Mouse (Mus musculus): ENCODE data around the gene Slpi.
A peak's percentile ranks its signal among the peaks of the same experiment; 100 is the strongest.

Slpi gene

GRCm38 (mm10) chr2:164421306-164421705 is 32.4 kb upstream of the Slpi start:
- no peak for DNase-seq (ENCODE audit: low spot score)

DNA sequence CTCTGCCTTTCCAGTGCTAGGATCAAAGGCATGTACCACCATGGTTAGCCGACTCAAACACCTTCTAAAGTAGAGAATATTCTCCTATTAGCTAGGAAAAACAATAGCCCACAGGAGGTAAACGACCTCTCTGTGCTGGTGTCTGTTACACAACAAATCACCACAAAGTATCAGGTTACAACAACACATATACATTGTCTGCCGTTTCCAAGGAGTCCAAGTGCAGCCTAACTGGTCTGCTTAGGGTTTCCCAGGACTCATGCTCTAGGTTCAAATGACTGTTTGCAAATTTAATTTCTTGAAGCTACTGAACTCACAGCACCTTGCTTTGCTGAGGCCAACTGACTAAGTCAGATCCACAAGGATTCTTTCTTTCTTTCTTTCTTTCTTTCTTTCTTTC is 30.6 kb upstream of the Slpi start:
- DNase-seq (ENCODE audit: low spot score) = no peak

DNA sequence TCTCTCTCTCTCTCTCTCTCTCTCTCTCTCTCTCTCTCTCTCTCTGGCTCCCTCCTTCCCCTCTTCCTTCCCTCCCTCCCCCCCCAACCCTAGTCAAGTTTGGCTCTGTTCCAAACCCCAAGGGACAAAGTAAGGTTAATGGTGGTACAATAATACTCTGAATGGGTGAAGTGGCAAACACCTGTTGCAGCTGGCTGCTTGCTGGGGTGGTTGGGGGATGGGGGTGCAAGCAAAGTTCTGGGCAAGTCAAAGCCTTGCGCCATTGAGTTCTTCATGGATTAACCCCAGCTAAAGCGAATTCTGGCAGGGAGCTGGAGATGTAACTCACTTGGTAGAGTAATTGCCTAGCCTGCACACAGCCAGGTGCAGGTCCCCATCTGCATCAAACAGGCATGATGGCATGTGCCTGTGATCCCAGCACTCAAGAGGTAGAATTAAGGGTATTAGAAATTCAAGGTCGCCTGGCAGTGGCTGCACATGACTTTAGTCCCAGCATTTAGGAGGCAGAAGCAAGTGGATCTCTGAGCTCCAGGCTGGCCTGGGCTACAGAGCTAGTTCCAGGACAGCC is 29.5 kb upstream of the Slpi start:
- DNase-seq (ENCODE audit: low spot score) = no peak

DNA sequence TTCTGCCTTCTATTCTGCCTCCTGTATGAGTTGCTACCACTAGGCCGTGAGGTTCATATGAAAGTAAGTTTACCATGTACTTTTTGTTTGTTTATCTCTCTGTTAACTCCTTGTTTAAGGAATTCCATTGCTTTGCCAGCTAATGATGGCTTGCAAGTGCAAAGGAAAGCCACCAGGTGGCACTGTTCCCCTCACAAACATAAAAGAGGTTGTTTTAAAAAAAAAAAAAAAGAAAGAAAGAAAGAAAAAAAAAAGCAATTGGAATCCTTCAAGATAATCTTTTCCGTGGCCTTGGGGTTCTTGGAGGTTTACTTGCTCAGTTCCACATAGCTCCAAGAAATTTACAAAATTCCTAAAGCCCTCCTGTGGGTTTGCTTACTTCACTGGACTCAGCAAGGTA is 28.3 kb upstream of the Slpi start:
- DNase-seq (ENCODE audit: low spot score) = peak; percentile 17

DNA sequence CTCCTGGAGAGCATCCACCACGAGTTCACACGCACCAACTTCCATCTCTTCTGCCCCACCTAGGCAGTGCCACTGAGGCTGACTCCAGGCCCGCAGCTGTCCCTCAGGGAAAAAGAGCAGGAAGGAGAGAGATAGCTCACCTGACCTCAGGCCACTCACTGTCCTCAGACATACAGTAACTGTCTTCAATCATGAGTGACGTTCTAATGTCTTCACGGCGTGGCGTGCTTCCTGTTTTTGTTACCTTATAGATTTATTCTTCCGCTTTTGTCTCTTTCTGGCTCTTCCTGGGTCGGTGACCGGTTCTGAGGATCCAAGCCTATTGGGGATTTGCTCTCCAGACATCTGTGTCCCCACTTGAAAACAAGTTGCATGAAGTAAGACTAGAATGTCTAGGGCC is 25.7 kb upstream of the Slpi start:
- DNase-seq (ENCODE audit: low spot score) = no peak

DNA sequence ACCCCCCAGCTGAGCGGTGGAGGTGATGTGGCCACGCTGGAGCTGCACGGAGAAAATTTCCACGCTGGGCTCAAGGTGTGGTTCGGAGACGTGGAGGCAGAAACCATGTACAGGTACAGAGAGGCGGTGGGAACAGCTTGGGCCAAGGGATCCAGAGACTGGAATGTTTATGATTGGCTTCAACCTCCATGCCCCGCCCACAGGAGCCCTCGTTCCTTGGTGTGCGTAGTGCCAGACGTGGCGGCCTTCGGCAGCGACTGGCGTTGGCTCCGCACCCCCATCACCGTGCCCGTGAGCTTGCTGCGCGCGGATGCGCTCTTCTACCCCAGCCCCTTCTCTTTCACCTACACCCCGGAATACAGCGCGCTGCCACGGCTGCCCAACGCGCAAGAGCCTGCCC is 25.3 kb upstream of the Slpi start:
- DNase-seq (ENCODE audit: low spot score) = no peak

DNA sequence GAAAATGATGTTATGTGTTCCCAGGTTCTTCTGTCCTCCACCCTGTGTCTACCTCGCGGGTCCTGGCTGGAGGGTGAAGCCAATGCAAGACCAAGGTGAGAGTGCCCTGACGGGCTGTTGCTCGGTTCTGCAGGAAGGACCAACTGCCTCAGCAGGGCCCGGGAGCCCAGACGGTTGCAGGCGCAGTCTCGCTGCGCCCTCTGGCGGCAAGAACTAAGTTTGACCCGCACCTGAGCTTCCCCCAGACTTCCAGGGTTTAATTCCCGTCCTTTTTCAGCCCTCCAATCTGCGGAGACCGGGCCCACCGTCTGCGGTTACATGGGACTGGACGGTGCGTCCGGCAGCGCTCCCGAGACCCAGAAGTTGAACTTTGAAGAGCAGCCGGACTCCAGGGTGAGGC is 18.8 kb upstream of the Slpi start:
- peak; percentile 35 for DNase-seq (ENCODE audit: low spot score)

DNA sequence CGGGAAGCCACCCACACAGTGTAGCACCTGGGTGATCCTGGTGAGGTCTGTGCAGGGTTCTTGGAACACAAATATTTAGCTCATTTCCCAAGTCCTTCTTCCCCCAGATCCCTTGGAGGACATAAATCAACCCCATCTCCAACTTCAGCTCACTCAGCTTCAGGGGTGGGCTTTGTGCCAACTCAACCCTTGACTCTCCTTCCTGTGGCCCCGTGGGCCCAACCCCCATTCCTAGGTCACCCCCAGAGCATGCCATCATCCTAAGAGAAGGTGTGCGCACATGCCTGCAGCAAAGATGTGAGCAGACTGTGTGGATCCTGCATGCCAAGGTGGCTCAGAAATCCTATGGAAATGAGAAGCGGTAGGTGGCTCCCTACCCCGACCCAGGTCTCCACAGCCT is 16.6 kb upstream of the Slpi start:
- no peak for DNase-seq (ENCODE audit: low spot score)

- no peak for DNase-seq (ENCODE audit: low spot score)
Measured at GRCm38 (mm10) chr2:164405060-164405459, 16.2 kb upstream of the Slpi start, which contains the start of gene Matn4. Gene Matn4 (minus strand): TSS chr2:164405160.

GRCm38 (mm10) chr2:164404082-164404990 is 15.4 kb upstream of the Slpi start:
- DNase-seq (ENCODE audit: low spot score) = no peak

- no peak for DNase-seq (ENCODE audit: low spot score)
Measured at GRCm38 (mm10) chr2:164403396-164404081, 14.6 kb upstream of the Slpi start.

DNA sequence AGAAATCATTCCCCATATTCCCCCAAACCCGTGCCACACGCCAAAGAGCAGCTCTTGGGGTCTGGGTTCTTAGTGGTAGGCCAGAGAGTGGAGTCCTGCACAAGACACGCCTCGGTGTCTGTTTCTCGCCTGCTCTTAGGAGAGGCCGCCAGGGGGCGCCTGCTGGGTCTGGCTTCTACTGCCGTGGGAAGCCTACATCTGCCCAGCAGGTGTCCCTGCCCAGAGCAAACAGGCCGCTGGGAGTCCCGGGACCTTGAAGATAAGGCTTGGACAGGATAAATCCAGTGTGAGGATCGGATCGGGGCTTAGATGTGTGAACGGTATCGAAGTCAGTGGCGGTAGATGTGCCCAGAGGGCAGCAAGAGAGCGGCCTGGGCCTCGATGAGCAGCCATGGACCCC is 14.0 kb upstream of the Slpi start, which contains the start of gene Rbpjl:
Gene Rbpjl (plus strand): TSS at position 236 of the 400 bp plus-strand sequence.
- DNase-seq (ENCODE audit: low spot score) = peak; percentile 46

- no peak for DNase-seq (ENCODE audit: low spot score)
Measured at GRCm38 (mm10) chr2:164396911-164397310, 8.0 kb upstream of the Slpi start.

- no peak for DNase-seq (ENCODE audit: low spot score)
Measured at GRCm38 (mm10) chr2:164396076-164396475, 7.2 kb upstream of the Slpi start.

- no peak for DNase-seq (ENCODE audit: low spot score)
Measured at GRCm38 (mm10) chr2:164393126-164393525, 4.2 kb upstream of the Slpi start.

- peak; percentile 68 for DNase-seq (ENCODE audit: low spot score)
Measured at GRCm38 (mm10) chr2:164389499-164389898, 604 bp upstream of the Slpi start.

GRCm38 (mm10) chr2:164386953-164387352 is 1.9 kb downstream of the Slpi start:
- DNase-seq (ENCODE audit: low spot score) = peak; percentile 50

- DNase-seq (ENCODE audit: low spot score) = no peak
Measured at GRCm38 (mm10) chr2:164385927-164386763, 2.8 kb downstream of the Slpi start.

GRCm38 (mm10) chr2:164383656-164384399 is 5.1 kb downstream of the Slpi start:
- DNase-seq (ENCODE audit: low spot score) = no peak

GRCm38 (mm10) chr2:164382971-164383370 is 5.9 kb downstream of the Slpi start:
- DNase-seq (ENCODE audit: low spot score) = no peak

DNA sequence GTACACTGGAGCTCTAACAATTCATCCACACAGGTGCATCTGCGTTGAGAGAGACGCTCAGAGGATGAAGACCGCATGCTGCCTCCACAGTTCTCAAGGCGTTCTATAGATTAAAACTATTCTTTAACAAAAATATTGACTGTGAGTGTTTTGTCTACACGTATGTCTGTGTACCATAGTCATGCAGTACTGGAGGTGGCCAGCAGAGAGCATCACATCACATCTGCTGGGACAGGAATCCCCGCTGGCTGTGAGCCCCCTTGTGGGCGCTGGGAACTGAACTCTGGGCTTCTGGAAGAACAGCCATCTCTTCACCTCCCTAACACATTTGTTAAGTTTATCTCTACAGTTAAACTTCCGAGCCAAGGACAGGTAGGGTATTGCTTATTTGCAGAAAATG is 7.2 kb downstream of the Slpi start:
- no peak for DNase-seq (ENCODE audit: low spot score)

Measured in T-cell, adult 2 months (primary cell).